17 mouse cellular contexts compared by ENCODE assay signal in genomic region chr7:114202972-114203404, GRCm38 (mm10). TPM values are rescaled to one million over a fixed set of nuclear protein-coding genes. Genes with fewer than 3 reads are reported as not detected.
A peak's percentile ranks its signal among the peaks of the same experiment; 100 is the strongest.
DNase-seq lines count a peak whose midpoint lies in the region; ATAC-seq and TF ChIP-seq lines count a peak whose summit lies in the region.
"Had no signal": no experiment of that assay in that cellular context is flagged by ENCODE, and none has a peak within 500 bp of the region (broad histone marks: within the 10 kb centered on the region; RNA-seq: fewer than 3 reads in every experiment).

No protein-coding gene starts in this region.

- TF ChIP-seq CTCF in heart, postnatal 0 days (IDR thresholded peaks at IDR 0.05; ENCODE audit: low read depth), result no peak

- WGBS in heart, postnatal 0 days, result 35% methylated on average over 5 of the region's 5 CpGs
- 74% methylated on average over 5 of the region's 5 CpGs for WGBS in liver, embryonic 16.5 days (ENCODE audit: insufficient replicate concordance)
- 67% methylated on average over 5 of the region's 5 CpGs for WGBS in liver, embryonic 12.5 days (ENCODE audit: insufficient replicate concordance)
- WGBS in stomach, embryonic 14.5 days, result 53% methylated on average over 5 of the region's 5 CpGs

- no peak for ATAC-seq in heart, postnatal 0 days (ENCODE audit: insufficient read depth, low read depth)
- no peak for ATAC-seq in liver, embryonic 16.5 days (ENCODE audit: low read depth)
- no peak for ATAC-seq in liver, embryonic 12.5 days
- ATAC-seq in stomach, embryonic 14.5 days (ENCODE audit: insufficient number of reproducible peaks, insufficient read depth, low FRiP score, low read depth), result no peak
- ATAC-seq: hindbrain, postnatal 0 days had no signal

- H3K36me3 ChIP-seq in heart, postnatal 0 days (replicated peaks; ENCODE audit: control insufficient read depth, insufficient read depth, low read length), result no peaks in the 10 kb centered on the region
- no peaks in the 10 kb centered on the region for H3K36me3 ChIP-seq in liver, embryonic 16.5 days (ENCODE audit: control insufficient read depth, insufficient read depth)
- H3K36me3 ChIP-seq in liver, embryonic 12.5 days, result no peaks in the 10 kb centered on the region
- no peaks in the 10 kb centered on the region for H3K36me3 ChIP-seq in stomach, embryonic 14.5 days (ENCODE audit: control insufficient read depth, insufficient read depth, low read length)
- H3K36me3 ChIP-seq: G1E; midbrain, embryonic 12.5 days; neural tube, embryonic 12.5 days had no signal

- no peak overlapping the region for H3K9ac ChIP-seq in heart, postnatal 0 days (replicated peaks; ENCODE audit: low read depth, low read length)
- H3K9ac ChIP-seq in liver, embryonic 16.5 days (ENCODE audit: low read depth, low read length), result no peak overlapping the region
- H3K9ac ChIP-seq in liver, embryonic 12.5 days, result no peak overlapping the region
- H3K9ac ChIP-seq in stomach, embryonic 14.5 days (replicated peaks; ENCODE audit: low read depth, low read length), result no peak overlapping the region
- H3K9ac ChIP-seq: liver, embryonic 14.5 days; midbrain, embryonic 12.5 days; neural tube, embryonic 12.5 days had no signal

- no peak for DNase-seq in heart, postnatal 0 days (ENCODE audit: low spot score)
- DNase-seq in heart, postnatal 4 days, result no peak
- DNase-seq in kidney, postnatal 14 days, result peak; percentile 30
- DNase-seq in testis, postnatal 10 days (ENCODE audit: low spot score), result no peak
- DNase-seq in right cerebral cortex, postnatal 36 days (ENCODE audit: low spot score in 2 of 2), result no peak
- DNase-seq: adrenal gland, postnatal 10 days; B cell, adult 2 months; cerebellum, adult 9-10 months; heart, postnatal 14 days had no signal

- H3K4me3 ChIP-seq in heart, postnatal 0 days (ENCODE audit: low read depth, low read length), result no peak overlapping the region
- no peak overlapping the region for H3K4me3 ChIP-seq in liver, embryonic 16.5 days (ENCODE audit: low read depth, low read length)
- no peak overlapping the region for H3K4me3 ChIP-seq in liver, embryonic 12.5 days
- no peak overlapping the region for H3K4me3 ChIP-seq in stomach, embryonic 14.5 days (ENCODE audit: low read depth, low read length)
- H3K4me3 ChIP-seq: midbrain, embryonic 12.5 days; neural tube, embryonic 12.5 days had no signal

- H3K27ac ChIP-seq in heart, postnatal 0 days (ENCODE audit: low read depth), result 0 out of 2 replicates have a peak overlapping the region, but pooled peaks have one; percentile 30
- peak overlapping the region; percentile 6; the same call in 1 of the 2 replicates for H3K27ac ChIP-seq in liver, embryonic 16.5 days (ENCODE audit: low read length)
- no peak overlapping the region for H3K27ac ChIP-seq in liver, embryonic 12.5 days
- peak overlapping the region; percentile 30; the same call in 1 of the 2 replicates for H3K27ac ChIP-seq in stomach, embryonic 14.5 days (ENCODE audit: low read length)
- H3K27ac ChIP-seq: hindbrain, postnatal 0 days; liver, embryonic 14.5 days; midbrain, embryonic 12.5 days; neural tube, embryonic 12.5 days had no signal

- no peak for TF ChIP-seq EP300 in heart, postnatal 0 days (IDR thresholded peaks at IDR 0.05; ENCODE audit: low read depth)

- no peaks in the 10 kb centered on the region for H3K9me3 ChIP-seq in heart, postnatal 0 days (replicated peaks; ENCODE audit: control insufficient read depth, low read length)
- H3K9me3 ChIP-seq in liver, embryonic 16.5 days (replicated peaks; ENCODE audit: control insufficient read depth, low read length), result no peaks in the 10 kb centered on the region
- H3K9me3 ChIP-seq in liver, embryonic 12.5 days (replicated peaks), result no peaks in the 10 kb centered on the region
- no peaks in the 10 kb centered on the region for H3K9me3 ChIP-seq in stomach, embryonic 14.5 days (ENCODE audit: control insufficient read depth, low read depth, low read length)
- H3K9me3 ChIP-seq: G1E; midbrain, embryonic 12.5 days; neural tube, embryonic 12.5 days had no signal

- H3K4me1 ChIP-seq in heart, postnatal 0 days (ENCODE audit: control insufficient read depth, insufficient read depth), result peaks cover 42% of the 10 kb centered on the region
- no peaks in the 10 kb centered on the region; the same call in 1 of the 2 replicates for H3K4me1 ChIP-seq in liver, embryonic 16.5 days (ENCODE audit: control insufficient read depth, low read depth, low read length)
- H3K4me1 ChIP-seq in liver, embryonic 12.5 days, result 0 out of 2 replicates have a peak, but pooled peaks cover 13% of the 10 kb centered on the region
- H3K4me1 ChIP-seq in stomach, embryonic 14.5 days (ENCODE audit: control insufficient read depth, insufficient read depth, low read length), result peaks cover 9% of the 10 kb centered on the region
- H3K4me1 ChIP-seq: midbrain, embryonic 12.5 days; neural tube, embryonic 12.5 days had no signal

- no peak overlapping the region for H3K4me2 ChIP-seq in heart, postnatal 0 days (ENCODE audit: low read depth, low read length)
- no peak overlapping the region for H3K4me2 ChIP-seq in liver, embryonic 16.5 days (ENCODE audit: low read depth, low read length)
- no peak overlapping the region for H3K4me2 ChIP-seq in liver, embryonic 12.5 days
- H3K4me2 ChIP-seq in stomach, embryonic 14.5 days (replicated peaks; ENCODE audit: low read depth, low read length), result no peak overlapping the region
- H3K4me2 ChIP-seq: midbrain, embryonic 12.5 days; neural tube, embryonic 12.5 days had no signal

- H3K27me3 ChIP-seq in heart, postnatal 0 days (ENCODE audit: control insufficient read depth, insufficient read depth, low read length), result no peaks in the 10 kb centered on the region
- H3K27me3 ChIP-seq in liver, embryonic 16.5 days (ENCODE audit: control insufficient read depth, insufficient read depth, low read depth, low read length), result no peaks in the 10 kb centered on the region
- H3K27me3 ChIP-seq in liver, embryonic 12.5 days (replicated peaks), result no peaks in the 10 kb centered on the region
- H3K27me3 ChIP-seq in stomach, embryonic 14.5 days (ENCODE audit: control insufficient read depth, insufficient read depth, low read length), result no peaks in the 10 kb centered on the region
- H3K27me3 ChIP-seq: midbrain, embryonic 12.5 days; neural tube, embryonic 12.5 days had no signal

RNA-seq across cellular contexts. Expression of gene Copb1, which starts 51.5 kb away (rescaled TPM):
- total RNA-seq in heart, postnatal 0 days (2014; rRNA removed; ENCODE audit: low replicate concordance), result 47.9 and 54.1 TPM in 2 replicates
- 52.9 and 53.0 TPM in 2 replicates for polyA plus RNA-seq in heart, postnatal 0 days (2015; fragmentation: Nextera tagmentation; extraction: Ambion mirVana)
- 10 to 100 TPM; 73.4 to 73.9 TPM for total RNA-seq in heart, postnatal 4 days (2021)
- polyA plus RNA-seq in liver, embryonic 16.5 days (2015; fragmentation: Nextera tagmentation; extraction: Ambion mirVana), result 49.3 and 49.5 TPM in 2 replicates
- polyA plus RNA-seq in liver, embryonic 12.5 days (2016; fragmentation: Nextera tagmentation; extraction: Ambion mirVana), result 63.4 and 64.4 TPM in 2 replicates
- polyA plus RNA-seq in stomach, embryonic 14.5 days (2014; fragmentation: Nextera tagmentation; extraction: Ambion mirVana), result 127 and 135 TPM in 2 replicates
